Mouse (Mus musculus) gastrocnemius, adult 2 months (tissue): ENCODE results near the gene Trem1. TPM values are rescaled to one million over a fixed set of nuclear protein-coding genes. Genes with fewer than 3 reads are reported as not detected.
A peak's percentile ranks its signal among the peaks of the same experiment; 100 is the strongest.

Experiments
- DNase-seq: peaks from one replicate; pipeline ENCODE4 v3.0.0; 2022
- H3K27ac ChIP-seq: fragments of 200-600 bp; 2 replicates; pipeline ENCODE4 v1.8.1; 2022; ENCODE audit warnings: mild to moderate bottlenecking
- H3K4me3 ChIP-seq: fragments of 200-600 bp; 2 replicates; pipeline ENCODE4 v1.8.1; 2022; ENCODE audit warnings: mild to moderate bottlenecking, moderate library complexity
- CTCF ChIP-seq: fragments of 200-600 bp; IDR thresholded peaks from 2 replicates; pipeline ENCODE4 v1.8.1; 2022; ENCODE audit warnings: antibody characterized with exemption, mild to moderate bottlenecking, moderate library complexity
- intact Hi-C: fragments of 180-260 bp; cut with DNase I; formaldehyde crosslinking; loops from one replicate; pipeline ENCODE4 v1.15.1; 2025
- total RNA-seq, 2 experiments: library from RNA; stranded (reverse); gene quantifications; 2 replicates each; pipeline ENCODE4 v1.2.3; 2021

The Trem1 gene
- total RNA-seq, 2 experiments from 2014 or later, result not detected

DNA sequence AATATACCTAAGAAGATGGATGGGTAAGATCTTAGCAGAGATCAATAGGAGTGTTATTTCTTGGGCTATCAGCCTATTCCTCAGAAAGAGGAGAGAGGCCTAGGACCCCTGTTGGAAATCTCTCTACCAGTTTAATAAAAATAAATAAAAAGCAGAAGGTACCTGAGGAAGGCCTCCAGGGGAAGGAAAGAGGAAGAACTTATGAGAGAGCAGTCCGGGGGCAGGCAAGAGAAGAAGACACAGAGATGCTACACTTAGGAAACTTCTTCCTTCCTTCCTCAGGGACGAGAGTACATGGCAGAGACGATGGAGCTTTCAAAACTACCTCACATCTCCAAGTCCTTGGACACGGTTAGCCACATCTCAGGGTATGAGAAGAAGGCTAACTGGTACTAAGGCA lies 41.5 kb downstream of the Trem1 start:
- intact Hi-C loops, result loop anchor here (1.0 to 2.0 kb wide), 2 partner anchors 63 to 329 kb away; no protein-coding TSS in a partner anchor
- H3K27ac ChIP-seq, result no peak overlapping the region
- no peak for TF ChIP-seq CTCF
- no peak for DNase-seq
- no peak overlapping the region for H3K4me3 ChIP-seq

DNA sequence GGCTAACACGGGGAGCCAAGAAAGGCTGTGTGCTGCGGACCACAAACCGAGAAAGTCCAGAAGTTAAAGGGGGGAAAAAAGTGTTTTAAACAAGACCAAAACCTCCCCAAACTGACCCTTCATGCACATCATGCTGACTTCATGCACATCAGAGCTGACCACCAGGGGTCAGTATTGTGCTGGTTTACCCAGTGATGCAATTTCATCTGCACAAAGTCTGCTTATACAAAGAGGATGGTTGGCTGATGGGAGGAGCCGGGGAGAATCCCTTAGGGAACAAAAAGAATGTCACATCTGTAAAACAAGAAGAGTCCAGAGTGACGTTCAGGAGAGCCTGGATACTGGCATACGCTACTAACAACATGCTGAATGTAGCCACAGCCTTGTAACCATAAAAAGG lies 42.3 kb downstream of the Trem1 start:
- TF ChIP-seq CTCF, result peak; percentile 85
- Histone ChIP-seq H3K4me3 (no peak overlapping the region), H3K27ac (no peak overlapping the region)
- intact Hi-C loops, result loop anchor here (1.0 to 2.0 kb wide), 2 partner anchors 62 to 328 kb away; no protein-coding TSS in a partner anchor
- DNase-seq, result peak; percentile 74

DNA sequence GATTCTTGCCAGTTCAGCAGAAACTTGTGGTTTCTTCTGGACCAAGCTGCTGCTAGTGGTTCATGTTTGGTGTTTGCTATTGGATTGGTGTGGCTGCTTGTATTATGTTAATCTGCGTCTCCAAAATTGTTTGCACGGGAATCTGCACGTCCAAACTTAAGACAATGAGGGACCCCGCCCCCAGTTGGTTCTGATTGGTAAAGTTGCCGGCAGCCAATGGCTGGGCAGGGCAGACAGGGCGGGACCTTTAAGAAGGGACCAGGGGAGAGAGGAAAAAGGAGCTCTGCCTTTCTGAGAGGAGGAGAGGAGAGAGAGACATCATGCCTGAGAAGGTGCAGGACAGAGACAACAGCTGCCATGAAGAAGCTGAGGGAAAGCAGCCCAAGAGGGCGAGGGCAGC lies 43.2 kb downstream of the Trem1 start:
- Histone ChIP-seq H3K4me3 (no peak overlapping the region), H3K27ac (no peak overlapping the region)
- TF ChIP-seq CTCF, result no peak
- DNase-seq, result no peak
- intact Hi-C loops, result loop anchor here (2.0 kb wide), 1 partner anchor 327 kb away; no protein-coding TSS in a partner anchor

DNA sequence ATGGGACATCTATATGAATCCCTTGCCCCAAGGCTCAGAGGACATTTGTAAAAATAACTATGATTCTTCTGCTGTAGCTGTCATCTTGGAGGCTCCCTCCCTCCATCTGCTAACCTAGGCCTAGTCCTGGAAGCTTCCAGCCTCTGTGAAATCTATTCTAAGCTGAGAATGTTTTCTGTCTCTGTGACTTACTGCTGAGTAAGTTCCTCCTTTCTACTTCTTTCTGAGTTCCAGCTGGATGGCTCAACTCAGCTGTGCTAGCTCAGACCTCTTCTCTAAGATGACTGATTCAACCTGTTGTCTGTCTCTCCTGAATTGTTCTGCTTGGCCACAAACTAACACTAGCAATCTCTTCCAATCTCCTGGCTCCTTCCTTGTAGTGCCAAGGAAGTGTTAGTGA lies 45.8 kb downstream of the Trem1 start:
- TF ChIP-seq CTCF, result no peak
- intact Hi-C loops, result no loop called here

DNA sequence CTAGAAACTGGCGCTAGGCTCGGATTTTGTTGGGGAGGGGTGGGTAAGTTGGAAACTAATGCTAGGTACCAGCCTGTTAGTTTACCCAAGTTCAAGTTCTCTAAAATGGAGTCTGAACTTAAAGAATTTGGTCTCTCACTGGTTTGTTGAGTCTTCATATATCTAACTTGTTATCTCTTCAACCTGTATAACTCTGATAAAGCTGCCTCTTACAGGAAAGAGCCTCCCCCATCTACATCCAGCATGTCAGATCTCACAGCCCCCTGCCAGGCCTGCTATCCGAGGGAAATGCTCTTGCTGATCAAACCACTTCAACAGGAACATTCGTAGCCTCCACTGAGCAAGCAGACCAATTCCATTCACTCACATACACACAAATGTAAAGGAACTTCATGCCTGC lies 46.4 kb downstream of the Trem1 start:
- no peak overlapping the region for H3K4me3 ChIP-seq
- intact Hi-C loops, result no loop called here
- DNase-seq, result no peak
- TF ChIP-seq CTCF, result no peak
- H3K27ac ChIP-seq, result no peak overlapping the region

More for the DNA sequence above, 45.8 kb downstream of the Trem1 start:
- DNase-seq, result no peak
- no peak overlapping the region for H3K27ac ChIP-seq
- H3K4me3 ChIP-seq, result no peak overlapping the region

DNA sequence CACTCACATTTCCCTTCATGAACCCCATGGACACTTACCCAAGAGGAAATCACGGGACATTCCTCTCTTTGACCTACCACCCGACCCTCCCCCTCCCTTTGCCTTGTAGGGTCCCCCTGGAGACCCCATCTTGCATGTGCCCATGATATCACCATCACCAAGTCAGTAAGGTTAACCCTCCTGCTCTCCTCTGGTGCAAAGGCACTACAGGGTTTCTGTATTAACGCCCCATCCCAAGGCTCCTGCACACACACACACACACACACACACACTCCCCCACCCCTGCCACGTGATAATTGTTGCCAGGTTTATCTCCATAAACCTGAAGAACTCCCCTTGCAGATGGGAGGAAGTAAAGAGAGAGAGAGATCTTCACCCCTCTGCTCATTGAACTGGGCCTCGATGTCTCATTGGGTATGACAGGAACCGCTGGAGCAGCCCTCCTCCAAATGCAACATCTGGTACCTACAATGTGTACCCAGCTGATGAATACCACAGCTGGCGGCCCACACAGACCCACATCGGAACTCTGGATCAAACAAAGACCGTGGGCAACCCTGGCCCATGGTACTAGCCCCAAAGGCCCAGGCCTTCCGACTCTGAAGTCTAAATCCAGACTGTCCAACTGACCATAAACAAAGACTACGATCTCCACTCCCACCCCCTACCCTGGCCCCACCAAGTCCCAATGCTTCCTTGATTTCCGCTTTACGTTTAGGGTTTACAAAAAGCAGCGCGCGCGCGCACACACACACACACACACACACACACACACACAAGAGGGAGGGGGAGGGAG lies 48.6 kb downstream of the Trem1 start:
- Histone ChIP-seq H3K4me3 (no peak overlapping the region), H3K27ac (no peak overlapping the region)
- TF ChIP-seq CTCF, result no peak
- intact Hi-C loops, result no loop called here
- DNase-seq, result no peak

DNA sequence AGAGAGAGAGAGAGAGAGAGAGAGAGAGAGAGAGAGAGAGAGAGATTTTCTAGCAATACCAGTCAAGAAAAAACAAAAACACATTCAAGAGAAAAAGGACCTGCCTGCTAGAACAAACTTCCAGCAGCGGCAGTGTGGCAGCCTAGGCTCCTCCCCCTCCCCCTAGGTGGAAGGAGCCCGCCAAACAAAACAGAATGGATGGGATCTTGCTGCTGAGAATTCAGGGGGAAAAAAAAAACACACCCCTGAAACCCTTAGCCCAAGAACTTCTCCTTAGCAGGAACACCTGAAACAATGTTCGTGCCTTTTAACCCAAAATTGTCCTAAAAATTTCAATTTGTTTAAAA lies 49.1 kb downstream of the Trem1 start:
- no peak overlapping the region for H3K4me3 ChIP-seq
- no peak overlapping the region for H3K27ac ChIP-seq
- no peak for TF ChIP-seq CTCF
- no peak for DNase-seq
- intact Hi-C loops, result no loop called here

DNA sequence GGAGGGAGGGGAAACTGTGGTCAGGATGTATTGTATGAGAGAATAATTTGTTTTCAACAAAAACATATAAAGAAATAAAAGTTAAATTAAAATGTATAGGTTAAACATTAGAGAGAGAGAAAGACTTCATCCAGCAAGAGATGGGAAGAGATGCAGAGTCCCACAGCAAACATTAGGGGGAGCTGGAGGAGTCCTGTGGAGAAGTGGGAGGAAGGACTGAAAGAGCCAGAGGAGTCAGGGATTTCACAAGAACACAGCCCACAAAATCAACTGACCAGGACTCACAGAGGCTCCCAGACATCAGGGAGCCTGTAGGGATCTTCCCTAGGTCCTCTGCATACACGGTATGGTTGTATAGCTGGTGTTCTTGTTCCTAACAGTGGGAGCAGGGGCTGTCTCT lies 54.2 kb downstream of the Trem1 start:
- TF ChIP-seq CTCF, result no peak
- intact Hi-C loops, result no loop called here

DNA sequence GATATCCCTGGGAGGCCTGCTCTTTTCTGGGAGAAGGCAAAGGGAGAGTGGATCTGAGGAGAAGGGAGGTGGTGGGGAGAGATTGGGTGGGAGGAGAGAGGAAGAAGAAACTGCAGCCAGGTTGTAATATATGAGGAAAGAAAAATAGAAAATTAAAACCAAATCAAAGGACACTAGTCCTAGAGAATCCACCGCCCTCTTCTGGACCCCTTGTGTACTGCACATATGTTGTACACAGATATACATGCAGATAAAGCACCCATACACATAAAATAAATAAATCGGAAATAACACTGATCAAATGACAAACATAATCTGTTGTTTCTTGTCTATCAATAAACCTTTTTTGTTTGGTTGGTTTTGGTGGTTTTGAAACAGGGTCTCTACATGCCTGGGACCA lies 54.7 kb downstream of the Trem1 start:
- intact Hi-C loops, result no loop called here
- TF ChIP-seq CTCF, result peak; percentile 21
- no peak overlapping the region for H3K4me3 ChIP-seq
- no peak for DNase-seq
- H3K27ac ChIP-seq, result no peak overlapping the region

More for the DNA sequence above, 54.2 kb downstream of the Trem1 start:
- no peak for DNase-seq
- no peak overlapping the region for H3K27ac ChIP-seq
- no peak overlapping the region for H3K4me3 ChIP-seq

DNA sequence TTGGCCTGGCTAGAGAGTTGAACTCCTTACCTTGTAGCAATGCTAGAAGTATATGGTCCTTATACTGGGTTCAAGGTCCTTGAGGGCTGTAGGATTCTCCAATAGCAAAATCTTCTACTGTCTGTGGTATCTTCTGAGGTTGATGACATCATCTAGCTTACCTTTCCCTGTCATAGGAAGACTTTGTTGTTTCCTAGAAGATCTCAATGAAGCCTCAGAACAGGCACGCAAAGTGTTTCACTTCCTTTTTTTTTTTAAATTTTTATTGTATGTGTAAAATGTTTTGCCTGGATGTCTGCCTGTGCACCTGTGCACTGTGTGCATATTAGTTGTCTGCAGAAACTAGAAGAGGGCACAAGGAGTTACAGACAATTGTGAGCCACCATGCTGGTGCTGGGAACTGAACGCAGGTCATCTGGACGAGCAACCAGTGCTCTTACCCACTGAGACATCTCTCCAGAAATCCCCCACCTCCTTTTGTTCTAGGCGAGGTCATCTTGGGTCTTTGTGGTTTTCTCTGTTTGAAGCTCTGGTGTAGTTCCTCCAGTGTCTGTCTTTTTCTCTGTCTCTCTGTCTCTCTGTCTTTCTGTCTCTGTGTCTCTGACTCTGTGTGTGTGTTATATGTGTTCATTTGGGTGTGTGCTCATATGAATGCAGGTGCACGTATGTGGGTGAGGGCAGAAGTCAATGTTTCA lies 61.1 kb downstream of the Trem1 start:
- TF ChIP-seq CTCF, result no peak
- intact Hi-C loops, result no loop called here
- no peak for DNase-seq
- no peak overlapping the region for H3K27ac ChIP-seq
- H3K4me3 ChIP-seq, result no peak overlapping the region

Other genes with a start within 250 kb of the Trem1 start
- gene 1700122O11Rik, start 194.5 kb upstream of the Trem1 start, total RNA-seq, result not detected
- gene 1700067P10Rik, start 143.4 kb upstream of the Trem1 start, total RNA-seq, result not detected
- under 1 TPM in 1 of 2 experiments, not detected in 1; 0.13 TPM for gene 9830107B12Rik, start 86.5 kb upstream of the Trem1 start, total RNA-seq
- not detected for gene A530064D06Rik, start 65.5 kb upstream of the Trem1 start, total RNA-seq
- not detected for gene Trem3, start 15.0 kb downstream of the Trem1 start, total RNA-seq
- not detected for gene Treml4, start 31.5 kb downstream of the Trem1 start, total RNA-seq
- not detected for gene Treml2, start 66.7 kb downstream of the Trem1 start, total RNA-seq
- gene B430306N03Rik, start 83.4 kb downstream of the Trem1 start, total RNA-seq, result not detected
- under 1 TPM in 1 of 2 experiments, not detected in 1; 0.15 TPM for gene Trem2, start 113.6 kb downstream of the Trem1 start, total RNA-seq
- not detected for gene Treml1, start 127.1 kb downstream of the Trem1 start, total RNA-seq
- 1 to 10 TPM; 6.1 to 9.4 TPM for gene Nfya, start 177.1 kb downstream of the Trem1 start, total RNA-seq
- gene Oard1, start 177.2 kb downstream of the Trem1 start, total RNA-seq, result 10 to 100 TPM; 11.1 to 12.4 TPM
- 100 to 1,000 TPM; 439 to 602 TPM for gene Apobec2, start 200.2 kb downstream of the Trem1 start, total RNA-seq
- not detected for gene Tspo2, start 218.8 kb downstream of the Trem1 start, total RNA-seq
- gene Unc5cl, start 222.1 kb downstream of the Trem1 start, total RNA-seq, result not detected